Mouse (Mus musculus) cerebellum, adult 18-20 months (tissue): ENCODE results near the gene Minos1.

ENCODE experiments used
- DNase-seq, 2 experiments: peaks; one replicate each; pipeline ENCODE4 v3.0.0; 2021

Minos1 gene

DNA sequence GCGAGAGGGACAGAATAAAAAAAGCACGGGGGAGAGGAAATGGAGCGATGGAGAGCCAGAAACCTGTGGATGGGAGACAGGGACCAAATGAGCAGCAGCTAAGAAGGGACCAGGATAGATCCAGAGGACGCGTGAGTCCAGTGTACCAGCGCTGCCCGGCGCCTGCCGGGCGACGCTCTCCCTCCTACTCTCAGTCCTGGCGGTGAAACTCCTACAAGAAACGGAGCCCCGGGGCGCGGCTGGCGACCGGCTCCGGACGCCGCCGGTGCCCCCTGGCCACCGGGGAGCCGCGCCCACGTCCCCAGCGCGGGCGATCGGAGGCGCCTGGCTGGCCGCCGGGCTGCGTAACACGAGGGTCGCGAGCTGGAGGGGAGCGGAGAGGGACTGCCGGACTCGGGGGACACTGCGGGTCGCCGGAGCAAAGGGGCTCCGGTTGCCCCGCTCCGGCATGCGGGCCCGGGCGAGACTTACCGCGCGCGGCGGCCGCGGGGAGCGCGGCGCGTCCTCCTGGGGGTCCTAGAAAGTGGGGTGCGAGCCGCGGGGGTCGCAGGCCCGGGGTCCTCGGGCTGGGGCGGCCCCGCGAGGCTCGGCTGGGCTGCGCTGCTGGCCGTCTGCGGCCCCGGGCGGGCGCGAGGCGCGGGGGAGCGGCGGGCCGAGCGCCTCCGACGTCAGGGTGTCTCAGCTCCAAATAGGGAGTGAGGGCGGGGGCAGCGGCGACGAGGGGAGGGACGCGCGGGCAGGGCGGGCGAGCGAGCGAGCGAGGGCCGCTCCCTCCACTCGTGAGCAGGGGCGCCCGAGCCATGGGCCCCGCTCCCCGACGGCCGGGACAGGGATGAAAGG is 38.3 kb downstream of the Minos1 start, which contains the start of gene Nbl1:
Nbl1 (minus strand) TSS at position 638 of the 840 bp plus-strand sequence.
- DNase-seq, result no peak

DNA sequence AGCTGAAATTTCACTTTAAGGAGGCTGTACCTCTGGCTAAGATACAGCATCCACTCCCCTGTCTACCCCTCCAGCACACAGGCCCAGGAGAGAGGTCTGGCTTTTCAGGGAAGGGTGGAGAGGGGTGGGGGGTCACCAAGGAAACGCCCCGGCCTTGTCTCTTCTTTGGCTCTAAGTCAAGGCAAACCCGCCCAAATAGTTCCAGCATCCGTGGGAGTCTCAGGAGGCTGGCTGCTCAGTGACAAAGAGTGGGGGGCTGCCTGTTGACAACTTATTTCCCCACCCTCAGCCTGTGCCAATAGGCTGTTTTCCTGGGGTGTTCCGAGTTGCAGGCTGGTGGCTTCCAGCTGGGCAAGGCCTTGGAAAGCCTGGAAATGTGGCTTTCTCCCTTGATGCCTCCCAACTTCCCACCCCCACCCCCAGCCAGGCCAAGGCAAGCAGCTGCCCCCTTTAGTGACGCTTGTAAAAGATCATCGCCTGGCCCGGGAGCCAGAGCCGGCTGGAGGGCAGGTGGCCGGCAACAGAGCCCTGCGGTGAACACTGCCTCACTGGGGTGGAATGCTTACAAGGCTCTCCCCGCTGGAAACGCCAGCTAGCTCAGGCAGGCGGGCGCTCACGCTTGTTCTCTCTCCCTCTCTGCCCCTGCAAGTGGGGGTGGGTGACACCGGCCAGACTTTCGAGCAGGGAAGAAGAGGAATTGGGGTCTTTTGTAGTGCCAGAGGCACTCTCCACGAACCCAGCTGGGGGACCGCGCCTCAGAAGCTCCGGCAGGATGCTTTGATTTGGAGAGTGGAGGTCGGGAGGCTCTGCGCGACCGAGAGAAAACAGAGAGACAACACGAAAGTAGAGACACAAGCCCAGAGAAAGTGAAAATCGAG is 39.2 kb downstream of the Minos1 start:
- DNase-seq, result no peak

DNA sequence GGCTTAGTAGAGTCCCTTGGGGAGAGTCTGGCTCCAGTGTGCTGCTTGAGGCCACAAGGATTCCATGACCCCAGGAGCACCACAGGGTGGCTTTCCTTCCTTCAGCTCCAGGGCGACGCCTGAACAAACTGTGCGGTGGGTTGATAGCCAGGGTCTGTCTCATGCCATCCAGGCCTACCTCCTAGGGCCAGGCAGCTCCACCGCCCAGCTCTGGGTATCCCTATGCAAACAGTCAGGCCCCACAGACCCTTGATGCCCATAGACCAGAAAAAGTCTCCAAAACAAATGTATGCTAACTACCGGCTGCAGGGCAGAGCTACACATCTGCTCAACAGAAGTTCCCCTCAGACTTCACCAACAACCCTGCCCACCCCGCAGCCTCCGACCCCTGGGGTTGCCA is 39.8 kb downstream of the Minos1 start:
- DNase-seq, result no peak

DNA sequence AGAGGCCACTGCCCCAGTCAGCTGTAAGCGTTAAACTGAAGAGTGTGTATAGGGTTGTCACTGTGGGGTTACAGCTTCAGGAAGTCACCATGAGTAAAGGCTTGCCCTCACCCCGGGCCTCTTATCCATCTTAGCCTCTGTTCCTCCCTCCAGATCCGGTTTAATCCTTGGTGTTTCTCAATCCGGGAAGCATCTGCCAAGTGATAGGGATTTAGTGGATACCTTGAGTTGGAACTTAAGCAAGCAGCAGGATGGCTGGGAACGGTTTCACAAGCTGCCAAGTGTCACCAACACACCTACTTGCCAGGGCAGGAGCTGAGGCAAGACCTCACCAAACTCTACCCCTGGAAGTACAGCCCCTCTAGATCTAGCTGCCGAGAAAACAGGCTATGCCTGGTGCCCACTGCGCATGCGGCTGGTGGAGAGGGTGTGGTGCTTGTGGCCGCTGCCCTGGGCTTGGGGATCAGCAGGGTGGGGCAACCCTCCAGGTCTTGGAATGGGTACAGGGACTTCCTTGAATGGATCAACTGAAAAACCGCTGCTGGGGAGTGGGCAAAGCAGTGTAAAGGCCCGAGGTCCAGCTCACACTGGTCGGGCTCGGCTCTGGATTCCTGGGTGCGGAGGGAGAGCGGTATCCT is 40.5 kb downstream of the Minos1 start:
- no peak for DNase-seq

DNA sequence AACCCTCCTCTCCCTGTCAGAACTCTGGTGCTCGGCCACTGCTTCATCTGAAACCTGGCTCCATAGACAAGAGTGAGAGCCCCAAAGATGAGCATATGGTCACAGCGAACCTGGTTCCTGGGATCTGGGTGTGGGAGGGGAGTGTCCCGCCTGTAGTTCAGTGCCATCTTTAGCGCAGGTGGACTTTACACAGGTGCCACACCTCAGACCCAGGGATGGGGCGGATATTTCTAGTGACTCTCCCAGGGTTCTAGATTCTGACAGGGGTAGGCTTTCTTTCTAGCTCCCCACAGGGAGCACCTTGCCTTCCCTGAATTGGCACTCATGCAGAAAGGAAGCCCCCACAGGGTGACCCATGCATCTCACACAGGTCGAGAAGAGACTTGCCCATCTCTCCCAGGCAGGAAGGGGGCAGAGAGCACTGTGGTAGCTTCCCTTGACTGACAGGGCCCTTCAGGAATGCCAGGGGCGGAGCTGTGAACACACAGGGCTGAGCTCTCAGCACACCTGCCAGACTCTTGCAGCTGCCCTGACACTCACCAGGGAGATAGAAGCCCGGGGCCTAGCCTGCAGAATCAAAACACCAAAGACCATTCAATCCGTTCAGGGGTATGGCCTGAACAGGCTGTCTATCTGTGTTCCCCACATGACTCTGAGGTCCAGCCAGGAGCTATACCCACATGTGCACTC is 41.8 kb downstream of the Minos1 start:
- DNase-seq, result no peak

DNA sequence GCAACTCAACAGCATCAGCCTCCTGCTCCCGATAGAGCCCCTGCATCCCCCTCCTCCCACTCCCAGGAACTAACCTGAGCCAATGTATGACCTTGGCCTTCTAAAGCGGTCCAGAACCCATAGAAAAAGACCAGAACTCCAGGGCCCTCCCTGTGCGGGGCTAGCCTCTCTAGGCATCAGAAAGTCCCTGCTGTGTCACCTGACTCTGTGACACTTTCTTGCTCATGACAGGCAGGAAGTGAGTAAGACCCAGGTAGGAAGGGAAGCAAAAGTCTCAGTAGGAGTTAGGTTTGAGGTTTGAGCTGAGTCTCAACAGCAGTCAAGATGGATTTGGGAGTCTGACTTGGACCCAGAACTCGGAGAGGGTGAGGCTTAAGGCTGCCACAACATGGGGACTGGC is 43.9 kb downstream of the Minos1 start:
- no peak for DNase-seq

DNA sequence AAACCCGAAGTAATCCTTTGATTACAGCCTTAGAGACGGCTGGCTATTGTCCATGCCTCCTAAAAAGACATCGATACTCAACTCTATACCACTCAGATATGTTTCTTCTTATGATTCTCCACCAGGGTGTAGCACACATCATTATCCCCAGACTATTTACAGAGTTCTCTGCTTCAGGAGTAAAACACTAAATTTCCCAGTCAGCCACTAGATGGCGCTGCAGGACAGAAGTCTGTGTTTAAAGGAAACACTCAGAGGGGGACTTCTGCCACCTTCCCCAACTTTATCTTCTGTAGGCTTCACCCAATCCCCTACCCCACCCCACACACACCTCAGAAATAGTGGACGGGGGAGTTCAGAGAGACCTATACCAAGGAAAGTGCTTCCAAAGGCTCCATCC is 44.9 kb downstream of the Minos1 start:
- DNase-seq, result peak; percentile 80 to 87

DNA sequence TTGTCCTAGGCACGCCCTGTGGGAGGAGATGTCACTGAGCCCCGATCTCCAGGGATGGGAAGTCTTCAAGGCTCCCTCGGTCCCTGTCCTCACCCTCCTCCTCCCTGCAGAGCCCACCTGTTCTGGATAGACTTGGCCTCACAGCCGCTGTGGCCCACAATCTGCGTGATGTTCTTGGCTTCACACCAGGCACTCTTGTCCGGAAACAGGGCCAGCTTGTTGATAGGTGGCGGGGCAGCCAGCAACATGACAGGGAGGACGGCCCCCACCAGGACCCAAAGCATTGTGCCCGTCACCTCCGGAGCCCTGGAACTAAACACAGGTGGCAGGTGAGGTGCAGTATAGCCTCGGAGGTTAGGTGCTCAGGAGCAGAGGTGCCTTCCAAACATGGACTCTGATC is 45.6 kb downstream of the Minos1 start:
- DNase-seq, result no peak

DNA sequence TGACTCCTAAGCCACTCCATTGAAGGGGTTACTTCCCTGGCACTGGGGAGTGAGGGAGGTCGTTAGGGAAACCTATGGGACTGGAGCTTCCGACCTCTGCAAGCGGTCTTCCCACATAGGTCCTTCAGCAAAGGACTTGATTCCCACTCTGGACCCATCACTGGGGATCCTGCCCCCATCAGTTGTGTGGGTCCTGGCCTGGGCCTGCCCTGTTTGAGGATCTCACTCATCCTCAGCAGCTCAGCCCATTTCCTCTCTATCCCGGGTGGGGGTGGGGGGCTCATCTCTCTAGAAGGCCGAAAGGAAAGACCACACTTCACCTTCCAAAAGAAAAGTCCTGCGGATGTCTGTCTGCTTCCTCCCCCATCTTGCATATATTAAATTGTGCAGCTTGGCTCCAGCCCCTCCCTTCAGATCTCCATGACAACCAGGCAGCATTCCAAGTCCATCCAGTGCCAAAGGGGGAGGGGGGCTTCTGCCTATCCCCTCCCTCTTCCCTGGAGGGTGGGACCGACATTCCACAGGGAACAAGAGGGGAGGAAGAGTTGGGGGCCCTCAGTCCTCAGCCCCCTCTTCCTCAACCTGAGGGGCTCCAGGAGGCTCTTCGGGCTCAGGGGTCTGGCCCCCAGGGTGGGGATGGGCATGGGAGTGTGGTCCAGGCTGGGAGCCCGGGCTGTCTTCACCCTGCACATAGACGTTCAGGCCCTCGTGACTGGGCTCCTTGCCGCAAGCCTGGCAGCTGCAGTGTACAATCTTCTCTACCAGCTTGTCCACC is 47.9 kb downstream of the Minos1 start:
- DNase-seq, result no peak

DNA sequence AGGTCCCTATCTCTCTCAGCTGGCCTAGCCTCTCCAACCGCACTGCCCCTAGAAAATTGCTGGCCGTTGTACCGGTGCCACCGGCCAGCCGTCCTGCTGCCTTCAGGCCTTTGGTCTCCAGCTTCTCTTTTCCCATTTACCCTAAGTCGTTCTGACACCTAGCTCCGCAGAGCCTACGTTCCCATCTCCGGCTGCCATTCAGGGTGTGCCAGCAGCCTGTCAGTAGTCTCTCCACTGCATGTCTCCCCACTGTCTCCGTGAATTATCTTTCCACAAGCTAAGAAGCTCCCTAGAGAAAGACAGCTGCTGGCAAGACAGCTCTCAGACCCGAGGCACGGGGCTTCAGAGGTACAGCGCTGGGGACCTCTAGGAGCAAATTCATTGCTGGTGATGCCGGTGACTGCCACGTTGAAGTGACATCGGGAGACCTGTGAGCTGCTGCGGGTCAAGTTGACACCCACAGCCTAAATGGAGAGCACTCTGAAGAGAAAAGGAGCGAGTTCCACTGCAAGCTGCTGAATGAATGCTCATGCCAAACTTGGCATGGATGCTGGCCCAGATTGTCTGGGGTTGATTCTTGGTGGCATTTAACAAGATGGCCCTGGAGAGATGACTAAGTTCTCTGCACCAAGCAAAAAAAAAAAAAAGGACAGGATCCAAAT is 49.5 kb downstream of the Minos1 start:
- DNase-seq, result peak; percentile 50 to 51

DNA sequence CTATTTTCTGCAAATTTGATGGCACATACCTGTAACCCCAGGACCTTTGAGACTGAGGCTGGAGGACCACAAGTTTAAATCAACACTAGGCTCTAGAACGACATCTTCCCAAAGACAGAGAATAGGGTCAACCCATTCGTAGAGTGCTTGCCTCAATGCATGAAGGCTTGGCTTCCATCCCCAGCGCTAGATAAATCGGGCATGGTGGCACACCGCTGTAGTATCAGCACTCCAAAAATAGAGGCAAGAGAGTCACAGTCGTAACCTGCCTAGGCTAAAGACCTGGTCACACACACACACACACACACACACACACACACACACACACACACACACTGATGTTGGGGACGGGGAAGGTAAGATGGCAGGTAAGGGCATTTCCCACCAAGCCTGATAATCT is 50.7 kb downstream of the Minos1 start:
- no peak for DNase-seq

DNA sequence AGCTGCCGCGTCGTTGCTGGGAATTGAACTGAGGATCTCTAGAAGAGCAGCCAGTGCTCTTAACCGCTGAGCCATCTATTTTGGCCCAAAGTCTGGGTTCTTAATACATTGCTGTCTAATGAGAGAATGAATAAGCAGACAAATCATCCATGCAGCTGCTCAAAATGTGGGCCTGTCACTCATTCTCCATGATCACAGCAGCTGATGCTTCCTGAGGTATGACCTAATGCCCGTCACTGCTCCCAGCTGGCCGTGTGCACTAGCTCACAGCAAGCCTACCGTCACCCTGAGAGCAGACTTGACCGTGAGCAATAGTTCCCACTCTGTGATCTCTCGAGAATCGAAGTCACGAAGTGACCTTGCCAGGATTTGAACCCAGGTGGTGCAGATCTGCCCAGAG is 51.5 kb downstream of the Minos1 start:
- no peak for DNase-seq

DNA sequence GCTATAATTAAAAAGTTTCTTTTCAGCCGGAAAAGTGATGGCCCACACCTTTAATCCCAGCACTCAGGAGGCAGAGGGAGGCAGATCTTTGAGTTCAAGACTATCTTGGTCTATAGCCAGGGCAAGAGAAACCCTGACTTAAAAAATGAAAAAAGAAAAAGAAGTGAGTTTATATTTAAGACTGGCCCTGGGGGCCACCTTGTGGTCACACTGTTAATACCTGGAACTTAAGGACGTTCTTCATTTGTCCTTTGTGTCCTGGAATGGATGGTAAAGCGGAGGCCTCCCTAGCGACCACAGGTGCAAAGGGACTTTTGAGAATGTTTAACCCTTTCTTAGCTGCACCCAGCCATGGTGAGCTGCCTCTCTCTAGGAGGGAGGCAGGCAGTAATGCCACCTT is 52.2 kb downstream of the Minos1 start:
- DNase-seq, result no peak

DNA sequence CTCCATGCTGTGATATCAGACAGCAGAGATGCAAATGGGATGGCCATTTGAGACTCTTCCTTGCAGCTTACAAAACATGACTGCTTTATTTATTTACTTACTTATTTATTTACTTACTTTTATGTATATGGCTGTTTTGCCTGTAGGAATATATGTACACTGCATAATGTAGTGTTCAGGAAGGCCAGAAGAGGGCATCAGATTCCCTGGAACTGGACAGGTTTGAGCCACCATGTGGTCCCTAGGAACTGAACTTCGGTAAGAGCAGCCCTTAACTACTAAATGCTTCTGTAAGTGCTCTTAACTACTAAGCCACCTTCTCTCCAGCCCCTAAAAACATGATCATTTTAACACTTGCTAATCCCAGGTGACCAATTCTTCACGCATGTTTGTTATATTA is 52.6 kb downstream of the Minos1 start:
- peak in 1 of 2 experiments; percentile 35 for DNase-seq

DNA sequence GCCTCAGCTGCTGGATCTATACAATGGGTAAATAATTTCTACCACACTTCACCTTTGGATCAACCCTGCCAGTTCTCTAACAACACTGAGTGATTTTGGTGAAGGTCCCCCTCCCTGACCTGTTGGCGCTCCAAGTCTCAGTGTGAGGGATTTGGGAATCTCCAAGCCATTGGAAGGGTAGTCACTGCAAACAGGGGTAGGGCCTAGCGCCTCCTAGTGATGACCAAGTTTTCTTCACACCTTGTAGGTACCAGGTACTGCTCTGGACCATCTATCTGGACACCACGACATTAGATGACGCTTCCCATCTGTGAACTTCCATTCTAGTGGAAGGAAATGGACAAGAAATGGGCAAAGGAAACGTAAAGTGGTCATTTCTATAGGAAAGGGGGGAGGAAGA is 55.0 kb downstream of the Minos1 start:
- DNase-seq, result peak; percentile 44 to 52

DNA sequence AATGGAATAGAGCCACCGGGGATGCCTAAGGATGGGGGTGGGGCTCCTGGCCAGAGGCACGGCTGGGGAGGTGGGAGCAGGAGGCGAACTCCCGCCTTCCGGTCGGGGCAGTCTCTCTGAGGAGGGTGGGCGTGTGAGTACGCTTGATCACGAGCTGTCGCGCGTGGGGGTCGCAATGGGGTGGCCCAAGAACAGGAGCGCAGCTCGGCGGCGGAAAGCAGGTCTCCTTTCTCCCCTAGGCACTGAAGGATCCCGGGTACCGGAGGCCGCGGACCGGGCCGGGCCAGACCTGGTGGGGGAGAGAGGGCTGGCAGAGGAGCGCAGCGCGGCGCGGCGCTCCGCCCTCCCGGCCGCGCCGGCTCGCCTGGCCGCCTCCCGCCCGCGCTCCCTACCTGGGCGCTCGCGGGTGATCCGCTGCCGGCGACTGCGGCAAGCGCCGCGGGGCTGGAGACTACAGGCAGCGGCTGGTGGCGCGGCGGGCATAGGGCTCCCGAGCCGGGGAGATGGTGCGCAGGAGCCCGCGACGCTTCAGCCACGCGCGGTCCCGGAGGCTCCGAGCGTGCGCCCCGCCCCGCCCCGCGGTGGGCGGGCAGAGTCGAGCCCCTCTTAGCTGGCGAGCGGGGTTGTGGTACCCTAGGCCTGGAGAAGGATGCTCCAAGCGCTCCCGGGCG is 55.7 kb downstream of the Minos1 start, which contains the start of gene Htr6:
Htr6 (minus strand) TSS at position 530 of the 671 bp plus-strand sequence.
- DNase-seq, result peak in 1 of 2 experiments; percentile 31

DNA sequence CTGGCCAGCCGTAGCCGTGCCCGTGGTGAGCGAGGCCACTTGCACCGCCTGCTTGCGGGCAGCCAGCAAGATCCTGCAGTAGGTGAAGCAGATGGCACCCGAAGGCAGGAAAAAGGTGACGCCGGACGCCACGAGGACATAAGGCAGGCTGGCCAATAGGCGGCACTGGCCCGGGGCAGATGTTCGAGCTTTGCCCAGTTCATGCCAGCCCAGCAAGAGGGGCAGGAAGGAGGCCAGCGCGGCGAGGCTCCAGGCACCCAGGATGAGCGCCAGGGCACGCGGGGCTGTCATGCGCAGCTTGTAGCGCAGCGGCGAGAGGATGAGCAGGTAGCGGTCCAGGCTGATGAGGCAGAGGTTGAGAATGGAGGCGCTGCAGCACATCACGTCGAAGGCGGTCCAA is 56.9 kb downstream of the Minos1 start:
- peak in 1 of 2 experiments; percentile 19 for DNase-seq

DNA sequence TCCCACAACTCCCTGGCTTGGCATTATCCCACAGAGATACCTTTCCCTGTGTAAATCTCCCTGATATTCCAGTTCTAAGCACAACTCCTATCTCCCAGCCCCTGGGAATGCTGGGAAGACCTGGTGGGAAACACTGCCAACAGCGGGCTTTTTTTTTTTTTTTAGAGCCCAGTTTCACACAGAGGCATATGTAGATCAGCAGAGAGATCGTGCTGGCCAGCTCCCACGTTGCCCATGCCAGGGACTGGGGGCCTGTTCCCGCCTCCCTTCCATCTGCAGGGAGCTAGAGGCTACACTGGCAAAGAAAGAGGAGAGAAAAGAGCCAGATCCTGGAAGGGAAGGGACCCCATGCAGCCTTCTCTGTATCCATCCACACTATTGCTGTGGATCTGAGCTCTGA is 62.6 kb downstream of the Minos1 start:
- DNase-seq, result no peak

DNA sequence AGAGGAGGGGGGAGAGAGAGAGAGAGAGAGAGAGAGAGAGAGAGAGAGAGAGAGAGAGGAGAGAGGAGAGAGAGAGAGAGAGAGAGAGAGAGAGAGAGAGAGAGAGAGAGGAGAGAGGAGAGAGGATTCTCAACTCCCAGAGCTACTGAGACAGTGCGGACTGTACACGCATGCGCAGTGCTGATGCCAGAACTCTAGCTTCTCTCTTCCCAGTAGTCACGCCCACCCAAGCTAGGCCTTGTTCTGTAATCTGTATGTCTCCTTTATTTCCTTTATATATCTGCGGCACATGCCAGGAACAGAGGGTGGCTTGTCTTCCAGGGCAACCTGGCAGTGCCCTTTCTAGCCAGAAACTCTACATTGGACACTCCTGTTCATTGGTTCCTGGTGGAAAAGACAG is 66.1 kb downstream of the Minos1 start:
- DNase-seq, result no peak

DNA sequence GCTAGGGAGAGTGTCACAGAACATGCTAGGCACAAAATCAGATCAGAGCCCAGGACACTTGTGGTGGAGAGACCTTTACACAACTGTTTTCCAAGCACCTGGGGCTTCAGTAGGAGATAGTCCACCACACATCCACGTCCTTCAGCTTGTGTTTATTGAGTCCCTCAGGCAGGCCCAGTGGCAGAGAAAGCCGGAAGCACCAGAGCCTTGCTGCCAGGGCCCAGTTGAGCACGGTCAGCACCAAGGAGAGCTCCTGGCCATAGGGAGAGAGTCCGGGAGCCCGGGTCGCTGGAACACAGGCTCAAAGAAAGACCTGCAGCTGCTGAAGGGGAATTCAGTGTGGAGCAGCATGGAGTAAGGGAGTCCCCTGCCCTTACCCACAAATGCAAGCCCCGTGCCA is 71.3 kb downstream of the Minos1 start:
- DNase-seq, result no peak

DNA sequence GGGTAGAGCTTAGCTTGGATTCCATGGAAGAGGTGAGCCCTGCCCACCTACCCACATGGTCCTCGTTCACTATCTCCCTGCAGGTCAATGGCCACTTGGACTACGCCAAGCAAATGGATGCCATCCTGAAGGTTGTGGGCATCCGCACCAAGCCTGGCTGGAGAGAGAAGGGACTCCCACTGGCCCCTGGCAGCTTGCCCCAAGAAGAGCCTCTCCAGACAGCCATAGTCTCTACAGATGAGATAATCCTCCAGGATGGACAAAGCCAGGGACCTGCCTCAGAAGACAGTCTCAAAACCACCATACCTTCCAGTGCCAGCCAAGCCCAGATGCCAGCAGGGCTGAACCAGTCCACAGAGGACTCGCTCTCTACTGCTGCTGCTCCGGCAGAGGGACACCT is 72.9 kb downstream of the Minos1 start:
- DNase-seq, result no peak
